Mouse (Mus musculus) thymus, adult 2 months (tissue): ENCODE results near the gene 4933430I17Rik.

ENCODE experiments used
- CTCF ChIP-seq: fragments of 200-500 bp; IDR thresholded peaks from 2 replicates; pipeline ENCODE4 v1.5.1; 2012; ENCODE audit warnings: mild to moderate bottlenecking, control low read depth, low read length, moderate library complexity, borderline replicate concordance; ENCODE audit not compliant: control insufficient read depth, poor library complexity, insufficient read depth; ENCODE audit errors: extremely low read depth
- POLR2A ChIP-seq: fragments of 200-500 bp; IDR thresholded peaks from 2 replicates; pipeline ENCODE4 v1.6.1; 2012; ENCODE audit warnings: mild to moderate bottlenecking, low read length, control low read depth, moderate library complexity; ENCODE audit not compliant: control insufficient read depth, poor library complexity, insufficient read depth; ENCODE audit errors: extremely low read depth

GRCm38 (mm10) chr4:62487172-62487571 is 38.0 kb upstream of the 4933430I17Rik start:
- TF ChIP-seq POLR2A (no peak), CTCF (no peak)
